Mouse (Mus musculus) gastrocnemius, adult 18-20 months (tissue): ENCODE data around the gene Arhgap18. TPM values are rescaled to one million over a fixed set of nuclear protein-coding genes. Genes with fewer than 3 reads are reported as not detected.

Experiments used
- DNase-seq: peaks from one replicate; pipeline ENCODE4 v3.0.0; 2021; ENCODE audit warnings: low spot score
- total RNA-seq, 2 experiments: library from RNA; stranded (reverse); gene quantifications; 2 replicates each; pipeline ENCODE4 v1.2.3; 2021

The Arhgap18 gene
- total RNA-seq, 2 experiments from 2014 or later: 1.8 to 3.0 TPM

- no peak for DNase-seq
Measured at GRCm38 (mm10) chr10:26776443-26776842, 23.2 kb downstream of the Arhgap18 start.

- DNase-seq: no peak
Measured at GRCm38 (mm10) chr10:26780581-26780980, 27.4 kb downstream of the Arhgap18 start.

- no peak for DNase-seq
Measured at GRCm38 (mm10) chr10:26789680-26790079, 36.5 kb downstream of the Arhgap18 start.

- DNase-seq: no peak
Measured at GRCm38 (mm10) chr10:26791810-26792209, 38.6 kb downstream of the Arhgap18 start.

- no peak for DNase-seq
Measured at GRCm38 (mm10) chr10:26793013-26793412, 39.8 kb downstream of the Arhgap18 start.

- no peak for DNase-seq
Measured at GRCm38 (mm10) chr10:26796432-26797286, 43.4 kb downstream of the Arhgap18 start.

- no peak for DNase-seq
Measured at GRCm38 (mm10) chr10:26797287-26797672, 44.1 kb downstream of the Arhgap18 start.

- no peak for DNase-seq
Measured at GRCm38 (mm10) chr10:26798752-26799411, 45.7 kb downstream of the Arhgap18 start.

- DNase-seq: peak; percentile 21
Measured at GRCm38 (mm10) chr10:26799562-26800051, 46.4 kb downstream of the Arhgap18 start.

GRCm38 (mm10) chr10:26804351-26804983 is 51.2 kb downstream of the Arhgap18 start:
- DNase-seq: no peak

GRCm38 (mm10) chr10:26805007-26805406 is 51.8 kb downstream of the Arhgap18 start:
- DNase-seq: no peak

- DNase-seq: no peak
Measured at GRCm38 (mm10) chr10:26806092-26806491, 52.9 kb downstream of the Arhgap18 start.

GRCm38 (mm10) chr10:26810059-26810458 is 56.8 kb downstream of the Arhgap18 start:
- DNase-seq: no peak

- DNase-seq: no peak
Measured at GRCm38 (mm10) chr10:26810810-26811209, 57.6 kb downstream of the Arhgap18 start.

- no peak for DNase-seq
Measured at GRCm38 (mm10) chr10:26811342-26811741, 58.1 kb downstream of the Arhgap18 start.

- DNase-seq: no peak
Measured at GRCm38 (mm10) chr10:26815646-26816045, 62.4 kb downstream of the Arhgap18 start.

- no peak for DNase-seq
Measured at GRCm38 (mm10) chr10:26820326-26820725, 67.1 kb downstream of the Arhgap18 start.

- no peak for DNase-seq
Measured at GRCm38 (mm10) chr10:26820936-26821335, 67.7 kb downstream of the Arhgap18 start.

GRCm38 (mm10) chr10:26823997-26824396 is 70.8 kb downstream of the Arhgap18 start:
- DNase-seq: no peak

- DNase-seq: no peak
Measured at GRCm38 (mm10) chr10:26825246-26825889, 72.1 kb downstream of the Arhgap18 start.

GRCm38 (mm10) chr10:26827315-26827714 is 74.1 kb downstream of the Arhgap18 start:
- DNase-seq: no peak
